Mouse (Mus musculus) bone marrow, adult 2 months (tissue): ENCODE measurements around the gene Olfr469.

Experiments used
- CTCF ChIP-seq: fragments of 200-500 bp; IDR thresholded peaks from 2 replicates; pipeline ENCODE4 v1.5.1; 2011; ENCODE audit warnings: low read length, control low read depth; ENCODE audit not compliant: control insufficient read depth, insufficient read depth
- POLR2A ChIP-seq: fragments of 200-500 bp; IDR thresholded peaks from 2 replicates; pipeline ENCODE4 v1.6.1; 2011; ENCODE audit warnings: low read depth, mild to moderate bottlenecking, control low read depth, low read length, borderline replicate concordance; ENCODE audit not compliant: control insufficient read depth

DNA sequence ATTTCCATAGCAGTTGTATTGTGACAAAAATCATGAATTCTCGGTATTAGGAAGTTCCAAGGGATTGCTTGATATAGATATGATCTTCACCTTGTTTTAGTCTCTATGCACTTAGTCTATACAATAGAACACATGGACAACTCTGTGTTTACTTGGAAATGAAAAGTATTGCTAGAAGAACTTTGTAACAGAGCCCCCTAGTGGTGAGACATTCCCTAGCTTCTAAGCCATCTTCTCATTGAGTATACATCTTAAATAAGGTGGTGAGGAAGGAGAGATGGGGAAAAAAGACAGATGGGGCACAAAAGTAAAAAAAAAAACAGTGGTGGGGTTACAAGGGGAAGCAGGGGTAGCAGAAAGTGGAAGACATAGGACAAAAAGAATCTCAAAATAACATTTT lies 16.4 kb upstream of the Olfr469 start:
- no peak for TF ChIP-seq CTCF
- no peak for TF ChIP-seq POLR2A
